Mouse (Mus musculus) spleen, postnatal 4 days (tissue): Measurements from ENCODE around the gene Tns4.

ENCODE experiments used
- DNase-seq, 2 experiments: peaks; one replicate each; pipeline ENCODE4 v3.0.0; 2022; ENCODE audit warnings: low spot score in 2 of 2

Gene Tns4

DNA sequence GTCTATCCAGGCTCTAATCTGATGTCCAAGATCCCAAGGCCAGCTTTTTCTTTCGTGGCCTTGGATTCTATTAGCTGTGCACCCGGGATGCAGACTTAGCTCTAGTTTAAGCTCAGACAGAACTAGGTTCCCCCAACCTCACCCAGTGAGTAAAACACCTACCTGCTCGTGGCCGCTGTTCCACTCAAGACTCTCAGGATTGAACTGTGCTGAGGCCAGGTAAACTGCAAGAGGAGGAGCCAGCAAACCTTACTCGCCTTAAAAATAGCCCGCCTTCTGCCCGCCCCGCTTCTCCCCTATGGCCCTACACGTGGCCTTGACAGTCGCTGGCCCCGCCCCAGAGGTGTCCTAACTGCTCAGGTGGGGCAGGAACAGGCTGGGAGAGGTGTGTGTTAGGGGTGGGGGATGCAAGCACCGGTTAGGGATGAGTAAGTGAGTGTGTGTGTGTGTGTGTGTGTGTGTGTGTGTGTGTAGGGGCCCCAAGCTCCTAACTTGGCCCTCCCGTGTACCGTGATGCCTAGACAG is at the start of gene Tns4:
TSS of gene Tns4 (minus strand) at position 230 of the 525 bp plus-strand sequence.
- no peak for DNase-seq

DNA sequence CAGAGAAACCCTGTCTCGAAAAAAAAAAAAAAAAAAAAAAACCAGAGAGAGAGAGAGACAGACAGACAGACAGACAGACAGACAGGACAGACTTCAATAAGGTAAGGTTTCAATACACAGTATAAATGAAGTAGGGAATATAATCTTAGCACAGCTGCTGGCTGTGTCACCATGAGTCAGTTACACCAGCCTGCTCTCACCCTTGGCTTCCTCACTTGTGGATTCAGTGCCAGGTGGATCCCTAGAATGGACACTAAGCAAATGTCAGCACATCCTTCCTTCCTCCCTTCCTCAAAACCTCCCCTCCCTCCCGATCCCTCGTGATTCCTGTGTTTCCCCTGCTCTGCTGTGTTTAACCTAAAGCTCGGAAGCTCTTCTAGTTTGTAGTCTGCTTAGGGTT is 48.3 kb upstream of the Tns4 start:
- DNase-seq = no peak

DNA sequence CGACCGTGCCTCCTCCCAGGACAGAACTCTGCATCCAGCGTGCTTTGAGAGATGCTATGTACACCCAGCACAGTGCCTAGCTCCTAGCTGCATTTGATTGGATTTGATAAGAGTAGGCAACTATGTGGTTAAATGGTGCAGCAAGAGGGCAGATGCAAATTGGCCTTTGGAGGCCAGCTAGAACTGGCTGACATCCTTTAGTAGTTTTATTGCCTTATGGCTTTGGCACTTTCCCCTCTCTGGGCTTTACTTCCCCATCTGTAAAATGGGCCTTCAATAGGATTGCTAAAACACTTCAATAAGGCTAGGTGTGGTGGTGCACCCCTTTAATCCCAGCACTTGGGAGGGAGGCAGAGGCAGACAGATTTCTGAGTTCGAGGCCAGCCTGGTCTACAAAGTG is 47.9 kb upstream of the Tns4 start:
- no peak for DNase-seq

DNA sequence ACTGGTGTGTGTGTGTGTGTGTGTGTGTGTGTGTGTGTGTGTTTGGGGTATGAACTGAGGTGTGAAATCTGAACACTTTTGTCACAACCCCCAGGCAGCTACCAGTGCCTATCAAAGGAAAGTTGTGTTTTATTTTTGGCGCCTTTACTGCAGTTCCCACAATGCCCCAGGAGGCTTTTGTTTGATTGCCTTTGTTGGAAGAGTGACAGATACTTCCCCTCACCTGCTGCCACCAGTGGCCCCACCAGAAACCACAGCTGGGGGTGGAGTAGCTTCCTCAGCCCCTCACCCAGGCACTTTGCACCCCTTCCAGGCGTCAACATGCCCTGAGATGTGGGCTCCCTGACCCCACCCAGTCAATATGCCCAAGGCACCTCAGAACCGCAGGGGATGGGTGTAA is 47.3 kb upstream of the Tns4 start:
- peak in 1 of 2 experiments; percentile 38 for DNase-seq

DNA sequence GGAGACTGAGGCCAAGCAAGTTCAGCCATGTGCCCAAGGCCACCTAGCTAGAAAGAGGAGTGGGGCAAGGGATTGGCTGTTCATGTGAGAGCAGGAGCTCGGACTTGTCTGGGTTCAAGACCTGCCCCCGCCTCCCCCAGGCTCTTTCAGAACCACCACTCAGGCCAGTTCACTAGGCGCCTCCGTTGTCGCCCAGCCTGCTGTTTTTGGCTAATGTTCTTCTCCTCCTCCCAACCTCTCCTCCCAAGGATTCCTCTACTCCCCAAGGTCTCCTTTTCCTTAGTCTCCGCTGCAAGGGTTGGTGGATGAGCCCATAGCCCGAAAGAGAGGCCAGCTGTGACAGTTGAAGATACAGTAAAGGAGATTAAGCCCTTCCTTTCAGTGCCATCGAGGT is 45.9 kb upstream of the Tns4 start:
- DNase-seq = no peak

DNA sequence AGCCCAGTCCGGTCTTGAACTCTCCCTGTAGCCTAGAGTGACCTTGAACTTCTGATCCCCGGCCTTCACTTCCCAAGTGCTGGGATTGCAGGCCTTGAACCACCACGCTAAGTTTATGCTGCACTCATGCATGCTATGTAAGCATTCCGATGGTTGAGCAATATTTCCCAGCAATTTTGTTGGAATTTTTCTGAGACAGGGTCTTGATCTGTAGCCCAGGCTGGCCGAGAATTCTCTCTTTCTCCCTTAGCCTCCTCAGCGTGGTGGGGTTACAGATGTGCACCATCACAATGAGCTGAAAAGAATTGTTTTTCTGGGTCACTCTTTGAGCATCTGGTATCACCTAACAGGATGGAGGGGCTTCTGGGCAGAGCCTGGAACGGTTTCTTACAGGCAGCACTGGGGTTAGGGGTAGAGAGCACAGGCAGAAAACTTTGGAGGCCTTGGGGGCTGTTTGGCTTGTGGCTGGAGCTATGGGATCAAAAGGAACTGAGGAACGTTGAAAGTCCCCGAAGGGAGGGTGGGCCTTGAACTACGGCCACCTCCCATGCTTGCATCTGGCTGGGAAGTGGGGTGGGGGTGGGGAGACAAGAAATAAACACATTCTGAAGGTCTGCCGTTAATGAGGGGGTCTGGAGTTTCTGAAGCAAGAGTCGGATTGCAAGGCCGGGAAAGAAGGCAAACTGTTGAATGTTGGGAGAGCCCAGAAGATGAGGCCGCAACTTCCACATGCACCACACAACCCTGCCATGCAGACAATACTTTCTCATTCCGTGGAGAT is 45.4 kb upstream of the Tns4 start:
- DNase-seq = no peak

DNA sequence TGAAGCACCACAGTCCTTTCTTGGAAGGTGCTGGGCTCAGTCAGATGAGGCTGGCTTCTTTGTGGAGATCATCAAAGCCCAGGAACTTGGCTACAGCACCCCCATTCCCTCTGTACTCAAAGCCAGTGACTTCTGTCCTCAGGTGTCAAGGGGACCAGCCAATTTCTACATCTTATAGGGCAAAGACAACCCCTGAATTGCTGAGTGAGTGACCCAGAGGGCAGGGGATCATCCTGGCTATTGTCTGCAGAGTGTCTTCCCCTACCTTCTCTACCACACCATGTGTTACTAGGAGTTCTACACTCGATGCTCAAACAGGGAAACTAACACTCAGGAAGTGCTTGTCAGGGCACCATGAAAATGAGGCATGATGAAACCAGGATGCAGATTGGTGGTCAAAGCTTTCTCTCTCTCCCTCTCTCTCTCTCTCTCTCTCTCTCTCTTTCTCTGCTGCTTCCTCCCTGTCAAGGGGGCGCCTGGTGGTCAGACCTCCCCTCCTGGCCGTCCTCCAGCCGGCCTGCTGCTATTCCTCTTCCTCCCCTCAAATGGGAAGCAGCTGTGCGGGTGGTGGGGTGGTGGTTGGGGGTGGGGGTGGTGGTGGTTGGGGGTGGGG is 44.3 kb upstream of the Tns4 start:
- DNase-seq = no peak

DNA sequence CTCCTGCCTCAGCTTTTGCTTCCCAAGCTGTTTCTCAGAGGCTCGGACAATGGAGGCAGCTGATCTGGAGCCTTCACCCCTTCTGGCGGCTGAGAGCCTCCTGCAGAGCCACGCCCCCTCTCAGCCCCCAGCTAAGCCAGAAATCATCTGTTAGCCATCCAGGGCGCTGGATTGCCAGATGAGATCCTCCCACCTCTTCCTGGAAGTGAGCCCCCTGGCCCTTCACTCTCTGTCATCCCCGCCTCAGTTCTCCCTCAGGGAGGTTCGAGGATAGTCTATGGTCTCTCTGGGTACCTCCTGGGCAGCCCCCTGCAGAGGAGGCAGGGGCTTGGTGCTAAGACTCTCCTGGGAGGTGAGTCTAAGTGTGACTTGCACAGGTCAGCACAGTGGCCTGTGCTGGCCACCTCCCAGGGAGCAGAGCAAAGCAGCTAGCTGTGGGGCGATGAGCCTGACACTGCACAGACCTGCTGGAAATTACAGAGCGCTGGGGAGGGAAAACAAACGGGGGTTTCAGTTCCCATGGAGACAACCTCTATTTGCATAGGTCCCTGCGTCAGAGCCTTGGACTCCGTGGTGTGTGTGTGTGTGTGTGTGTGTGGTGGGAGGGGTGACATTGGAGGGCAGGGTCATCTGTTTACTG is 43.1 kb upstream of the Tns4 start:
- no peak for DNase-seq

DNA sequence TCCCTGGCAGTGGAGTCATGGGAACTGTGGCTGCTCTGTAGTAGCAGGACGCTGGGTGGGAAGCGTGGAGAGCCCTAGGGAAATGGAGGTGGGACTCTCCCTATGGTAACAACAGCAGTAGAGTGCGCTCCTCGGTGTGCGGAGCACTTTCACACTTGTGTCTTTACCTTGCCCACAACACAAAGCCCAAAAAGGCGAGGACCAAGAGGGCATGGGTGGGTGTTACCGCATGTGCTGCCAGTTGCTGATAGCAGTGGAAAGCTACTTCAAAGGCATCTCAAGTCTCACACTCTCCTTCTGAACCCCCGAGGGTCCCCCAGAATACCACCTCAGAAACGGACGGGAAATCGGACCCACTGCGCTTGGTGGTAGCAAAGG is 42.3 kb upstream of the Tns4 start:
- no peak for DNase-seq

DNA sequence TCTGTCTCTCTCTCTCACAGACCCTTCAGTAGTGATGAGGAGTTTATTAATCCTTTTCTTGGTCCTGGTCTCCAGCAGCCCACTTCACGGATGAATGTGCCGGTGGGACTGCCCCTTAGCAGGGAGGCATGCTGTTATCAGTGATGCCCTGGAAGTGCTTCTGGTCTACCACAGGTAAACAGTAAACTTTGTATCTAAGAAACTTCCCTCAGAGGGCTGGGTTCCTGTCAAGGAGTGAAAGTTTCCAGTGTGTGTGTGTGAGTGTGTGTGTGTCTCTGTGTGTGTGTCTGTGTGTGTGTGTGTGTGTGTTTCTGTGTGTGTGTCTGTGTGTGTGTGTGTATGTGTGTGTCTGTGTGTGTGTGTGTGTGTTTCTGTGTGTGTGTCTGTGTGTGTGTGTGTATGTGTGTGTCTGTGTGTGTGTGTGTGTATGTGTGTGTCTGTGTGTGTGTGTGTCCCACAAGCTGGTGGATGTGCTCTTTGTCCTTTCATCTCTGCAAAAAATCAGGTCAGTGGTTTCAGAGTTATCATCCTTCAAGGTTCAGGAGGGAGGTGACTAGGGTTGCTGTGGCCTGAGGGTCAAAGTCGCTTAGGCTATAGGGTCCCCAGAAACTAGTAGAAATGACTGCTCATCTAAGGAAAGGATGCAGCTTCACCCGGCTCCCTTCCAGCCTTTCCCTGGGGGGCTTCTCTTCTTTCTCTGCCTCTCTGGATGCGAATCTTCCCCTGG is 41.8 kb upstream of the Tns4 start:
- no peak for DNase-seq

DNA sequence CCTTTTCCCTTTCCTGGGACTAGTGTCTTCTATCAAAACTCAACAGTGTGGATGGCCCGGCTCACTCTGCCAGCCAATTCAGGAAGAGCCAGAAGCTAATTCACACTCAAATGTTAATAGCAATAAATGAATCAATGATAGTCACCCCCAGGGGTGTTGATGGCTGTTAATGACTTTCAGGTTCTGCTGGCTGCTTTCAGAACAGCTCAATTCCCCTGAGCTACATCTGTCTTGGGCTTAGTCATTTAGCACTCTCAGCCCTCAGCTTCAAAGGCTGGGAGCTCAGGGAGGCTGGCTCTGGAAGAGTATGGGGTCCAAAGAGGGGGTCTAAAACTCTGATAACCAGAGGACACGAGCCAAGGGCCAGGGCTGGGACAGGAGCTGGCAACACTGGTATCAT is 40.2 kb upstream of the Tns4 start:
- no peak for DNase-seq

DNA sequence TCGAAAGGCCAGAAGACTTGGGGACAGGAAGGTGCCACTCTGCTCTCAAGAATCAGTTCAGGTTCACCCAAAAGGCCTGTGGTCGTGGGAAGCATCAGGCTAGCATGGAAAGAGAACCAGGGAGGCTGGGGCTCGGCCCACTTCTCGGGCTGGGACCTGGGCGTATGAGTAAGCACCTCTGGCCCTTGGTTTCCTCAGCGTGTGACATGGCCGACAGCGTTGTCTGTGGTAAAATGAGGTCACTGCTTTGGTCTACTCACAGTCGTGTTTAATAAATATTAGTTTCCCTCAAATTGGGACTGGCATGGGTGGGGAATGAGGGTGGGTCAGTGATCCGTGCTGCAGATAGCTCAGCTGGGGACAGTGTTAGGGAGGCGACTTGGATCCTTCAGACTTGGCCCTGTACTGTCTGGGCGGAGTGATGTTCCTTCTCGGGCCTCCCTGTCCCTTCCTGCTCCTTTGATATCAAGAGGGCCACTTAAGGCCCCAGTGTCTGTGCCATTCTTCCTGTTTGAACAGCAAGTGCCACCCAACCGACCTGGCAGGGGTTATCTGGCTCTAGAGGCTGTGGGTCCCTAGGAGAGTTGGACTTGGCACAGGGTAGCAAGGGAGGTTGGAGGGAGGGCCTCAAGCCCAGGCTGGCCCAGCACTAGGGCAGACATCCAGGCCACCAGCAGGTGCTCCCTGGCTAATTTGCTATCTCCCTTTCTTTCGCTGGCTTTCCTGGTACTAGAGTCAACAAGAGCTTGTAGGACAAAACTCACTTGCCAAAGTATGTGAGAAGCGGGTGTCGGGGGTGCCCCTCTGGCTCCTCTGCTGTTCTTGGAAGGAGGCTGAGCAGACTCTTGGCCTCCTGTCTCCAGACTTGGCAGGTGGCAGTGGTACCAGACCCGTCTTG is 38.9 kb upstream of the Tns4 start:
- DNase-seq = no peak

DNA sequence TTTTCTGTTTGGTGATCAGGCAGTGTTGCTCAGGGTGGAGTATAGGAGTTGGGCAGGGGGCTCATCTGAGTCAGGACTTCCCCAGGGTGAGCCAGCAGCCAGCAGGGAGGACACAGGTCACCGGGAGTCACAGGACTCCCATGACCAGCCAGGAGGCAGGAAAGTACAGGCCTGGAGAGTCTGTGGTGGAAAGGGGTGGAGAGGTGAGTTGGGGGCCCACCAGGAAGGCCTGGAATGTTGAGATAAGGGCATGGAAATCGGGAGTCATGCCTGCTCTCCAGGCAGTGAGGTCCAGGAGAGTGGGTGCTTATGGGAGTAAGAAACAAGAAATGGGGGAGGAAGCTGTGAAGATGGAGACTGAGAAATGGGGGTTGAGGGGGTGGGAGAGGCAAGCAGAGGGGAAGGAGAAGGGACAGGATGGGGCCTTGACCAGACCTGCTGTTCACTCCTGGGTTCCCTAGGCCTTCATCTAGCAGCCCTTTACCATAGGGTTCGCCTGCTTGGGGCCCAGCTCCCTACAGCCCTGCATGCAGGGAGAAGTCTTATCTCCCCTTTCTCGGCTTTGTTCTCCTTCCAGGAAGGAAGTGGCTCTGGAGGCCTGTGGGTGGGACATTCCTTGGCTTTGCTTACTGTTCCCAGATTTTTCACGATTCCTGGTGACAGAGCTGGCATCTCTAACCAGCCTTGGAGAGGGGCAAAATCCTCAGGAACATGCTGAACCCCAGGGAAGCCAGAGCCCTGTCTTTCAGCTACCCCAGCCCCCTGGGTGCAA is 37.6 kb upstream of the Tns4 start:
- DNase-seq = no peak

DNA sequence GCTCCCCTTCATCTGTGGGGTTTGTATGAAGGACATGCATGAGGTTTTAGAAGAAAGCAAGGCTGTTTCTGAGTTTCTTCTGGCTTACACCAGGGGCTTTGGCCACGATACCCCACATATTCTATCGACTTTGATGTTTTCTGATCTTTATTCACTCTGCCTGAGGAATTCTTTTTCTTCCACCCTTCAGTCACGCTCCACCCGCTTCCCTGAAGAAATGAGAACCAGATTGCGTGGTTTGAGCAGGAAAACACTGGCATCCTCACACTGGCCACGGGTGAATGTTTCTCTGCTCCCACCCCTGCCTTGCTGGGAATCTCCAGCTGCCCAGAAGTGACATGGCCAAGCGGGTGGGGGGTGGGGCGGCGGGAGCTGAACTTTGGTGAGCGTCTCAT is 35.5 kb upstream of the Tns4 start:
- DNase-seq = no peak

DNA sequence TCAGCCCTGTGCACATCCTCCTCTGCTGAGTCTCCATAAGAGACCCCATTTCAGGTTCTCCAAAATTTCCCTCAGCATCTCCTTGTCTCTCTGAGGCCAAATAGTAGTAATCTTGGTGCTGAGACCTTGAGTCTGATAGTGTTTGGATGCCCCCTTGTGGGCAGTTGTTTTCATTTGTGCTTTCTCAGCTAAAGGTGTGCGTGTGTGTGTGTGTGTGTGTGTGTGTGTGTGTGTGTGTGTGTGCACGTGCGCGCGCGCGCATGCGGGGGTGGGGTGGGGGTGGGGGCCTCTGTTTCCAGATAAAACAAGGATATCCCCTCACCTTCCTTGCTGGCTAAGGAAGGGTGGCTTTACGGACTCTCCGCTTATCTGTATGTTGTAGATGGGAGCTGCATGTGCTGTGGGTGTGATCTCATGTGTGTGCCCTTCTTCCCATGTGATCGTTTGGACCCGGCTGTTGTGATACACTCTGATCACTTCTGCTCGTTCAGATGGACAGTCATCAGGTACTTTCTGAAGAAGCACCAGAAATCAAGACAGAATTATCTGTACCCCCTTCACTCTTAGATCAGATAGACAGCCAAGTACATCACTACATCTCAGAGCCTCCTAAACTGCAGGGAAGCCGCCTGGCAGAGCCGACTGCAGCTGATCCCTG is 35.0 kb upstream of the Tns4 start:
- no peak for DNase-seq

DNA sequence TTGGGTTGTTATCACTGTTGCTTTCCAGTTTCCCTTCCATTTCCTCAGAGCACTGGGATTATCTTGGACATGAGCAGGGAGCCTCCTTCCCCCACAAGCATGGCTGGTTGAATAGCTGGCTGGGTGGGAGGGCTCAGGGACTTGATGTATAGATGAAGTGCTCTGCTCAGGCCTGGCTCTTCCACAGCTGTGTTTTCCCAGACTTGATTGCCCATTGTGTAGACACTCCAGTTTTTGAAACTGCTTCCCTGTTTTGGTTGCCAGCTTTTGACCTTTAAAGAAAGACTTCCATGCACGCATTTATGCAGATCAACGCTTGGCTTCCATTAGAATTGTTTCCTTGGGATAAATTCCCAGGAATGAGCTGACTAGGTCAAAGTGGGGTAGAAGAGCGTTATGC is 33.6 kb upstream of the Tns4 start:
- DNase-seq = no peak

DNA sequence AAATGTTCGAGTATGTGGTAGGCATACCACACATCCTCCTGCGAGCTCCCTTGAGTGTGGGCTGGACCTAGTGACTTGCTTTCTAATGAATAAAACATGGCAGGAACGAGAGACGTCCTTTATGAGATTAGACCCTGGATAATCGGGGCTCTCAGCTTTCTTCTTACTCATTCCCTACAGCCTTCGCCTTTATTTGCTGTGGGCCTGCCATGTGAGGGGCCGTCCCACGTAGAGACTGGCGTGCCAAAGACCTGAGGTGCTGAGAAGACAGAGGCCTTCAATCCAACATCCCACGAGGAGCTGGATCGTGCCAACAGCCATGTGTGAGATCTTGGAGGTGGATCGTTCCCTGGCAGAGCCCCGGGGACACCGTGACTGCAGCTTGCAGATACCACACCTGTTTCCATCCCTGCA is 32.1 kb upstream of the Tns4 start:
- no peak for DNase-seq

DNA sequence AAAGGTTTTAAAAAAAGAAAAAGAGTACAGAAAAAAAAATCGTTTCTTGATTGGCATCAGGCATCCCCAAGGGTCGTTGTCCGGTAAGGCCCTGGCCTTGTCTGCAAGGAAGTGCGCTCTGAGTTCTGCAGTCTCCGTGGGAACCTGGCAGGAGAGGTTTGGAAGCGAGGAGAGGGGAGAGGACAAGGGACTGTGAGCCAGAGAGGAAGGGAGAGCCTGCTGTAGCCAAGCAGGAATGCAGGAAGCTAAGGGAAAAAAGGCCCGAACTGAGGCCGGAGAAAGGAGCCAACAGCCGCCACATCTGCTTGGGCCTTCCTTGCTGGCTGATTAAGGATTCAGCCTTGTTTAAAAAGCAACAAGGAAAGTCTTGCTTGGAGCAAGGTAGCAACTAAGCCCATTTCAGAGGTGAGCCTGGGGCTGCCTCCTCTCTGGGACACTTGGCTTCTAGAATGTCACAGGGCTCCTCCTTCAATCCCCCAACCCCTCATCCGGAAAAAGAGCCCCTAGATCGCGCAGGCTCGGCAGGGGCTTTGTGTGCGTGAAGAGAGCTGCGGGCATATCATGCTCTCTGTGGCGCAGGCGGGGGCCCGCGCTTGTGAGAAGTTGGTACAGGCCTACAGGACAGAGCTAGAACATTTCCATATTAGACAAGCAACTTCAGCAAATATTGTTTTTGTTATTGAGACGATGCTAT is 31.6 kb upstream of the Tns4 start:
- no peak for DNase-seq

DNA sequence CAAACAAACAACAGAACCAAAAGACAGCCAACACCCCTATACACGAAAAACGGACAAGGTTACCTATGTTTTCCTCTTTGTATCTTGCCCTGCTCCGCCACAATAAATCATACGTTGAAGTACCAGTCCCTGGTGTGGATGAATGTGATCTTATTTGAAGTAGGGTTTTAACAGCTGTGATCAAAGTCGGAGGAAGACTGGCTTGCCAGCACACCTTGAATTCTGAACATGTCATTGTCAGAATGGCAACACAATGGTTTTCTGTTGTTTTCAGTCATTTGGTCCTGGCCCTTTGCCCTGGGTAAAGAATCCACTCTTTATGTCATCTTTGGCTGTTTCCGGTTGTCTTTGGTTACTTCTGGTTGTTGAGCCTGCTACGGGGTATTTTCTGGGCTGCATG is 29.9 kb upstream of the Tns4 start:
- no peak for DNase-seq
